Mouse (Mus musculus): ENCODE measurements at regions not wholly inside any gene's neighbourhood (a gene's known extent, or its start where the extent isn't known, plus 50 kb on each side); places are given as distances from the start of the nearest gene placed in this dataset.

DNA sequence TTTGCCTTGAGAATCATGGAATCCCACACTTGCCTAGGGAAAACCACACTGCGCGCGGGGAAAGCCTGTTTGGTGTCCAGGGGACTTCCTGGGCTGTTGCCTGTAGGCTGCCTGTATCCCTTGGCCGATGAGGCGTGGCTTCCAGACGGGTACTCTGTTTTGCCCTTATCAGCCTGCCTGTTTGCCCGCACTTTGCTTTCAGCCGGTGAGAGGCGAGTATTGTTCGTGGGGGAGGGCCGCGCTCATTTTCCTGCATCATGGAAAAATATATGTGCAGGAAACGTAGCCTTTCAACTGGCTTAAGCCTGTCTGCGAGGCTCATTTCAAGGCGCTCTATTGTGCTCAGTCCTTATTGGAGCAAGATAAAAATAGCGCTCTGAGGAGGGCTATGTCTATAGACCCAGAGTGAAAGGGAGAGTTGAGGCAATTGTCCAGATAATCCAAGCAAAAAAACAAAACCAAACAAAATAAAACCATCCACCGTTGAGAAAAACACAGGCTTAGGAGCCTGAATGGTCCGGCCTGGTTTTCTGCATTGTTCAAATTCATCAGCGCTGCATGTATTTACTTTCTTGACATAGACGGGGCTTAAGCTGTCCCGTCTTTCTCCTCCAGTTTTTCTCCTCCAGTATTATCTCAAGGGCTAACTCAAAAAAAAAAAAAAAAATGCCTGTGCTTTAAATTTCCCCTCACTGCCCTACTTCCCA lies 67.9 kb downstream of the Klf5 start:
- 14% methylated on average over 21 of the region's 21 CpGs for WGBS

DNA sequence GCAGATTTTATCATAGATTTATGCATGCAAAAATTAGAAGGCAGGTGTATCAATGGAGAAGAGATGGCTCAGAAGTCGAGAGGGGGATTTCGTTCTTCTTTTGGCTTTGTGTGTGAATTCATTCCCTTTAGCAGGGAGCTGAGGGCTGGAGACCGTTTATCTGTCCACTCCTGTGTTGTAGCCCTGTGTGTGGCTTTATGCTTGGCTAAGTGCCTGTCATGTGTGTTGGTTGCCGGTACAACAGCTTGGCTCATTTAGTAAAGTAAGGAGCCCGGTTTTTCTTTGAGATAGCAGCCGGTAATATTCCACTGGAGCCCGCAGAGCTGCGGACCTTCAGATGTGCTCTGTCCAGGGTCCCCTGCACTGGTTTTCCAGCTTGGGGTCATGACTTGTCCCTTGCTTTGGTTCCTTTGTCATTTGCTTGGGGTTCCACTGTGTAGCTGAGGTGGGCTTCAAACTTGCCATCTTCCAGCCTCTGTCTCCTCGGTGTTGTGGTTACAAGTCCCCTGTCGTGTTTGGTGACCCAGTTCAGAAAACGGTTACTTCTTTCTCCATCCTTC lies 68.6 kb downstream of the Klf5 start:
- H3K9ac ChIP-seq (replicated peaks; ENCODE audit: low read length) = no peak overlapping the region
- no peak overlapping the region for H3K27ac ChIP-seq (replicated peaks; ENCODE audit: low read depth, low read length)
- H3K27me3 ChIP-seq (ENCODE audit: control insufficient read depth, insufficient read depth, low read length) = no peaks in the 10 kb centered on the region; the same call in 1 of the 2 replicates
- no peak overlapping the region for H3K4me3 ChIP-seq (replicated peaks; ENCODE audit: low read depth, low read length)
- no peaks in the 10 kb centered on the region for H3K36me3 ChIP-seq (ENCODE audit: control insufficient read depth, insufficient read depth, low read length)
- H3K9me3 ChIP-seq (ENCODE audit: control insufficient read depth, low read length) = no peaks in the 10 kb centered on the region
- peak overlapping the region; percentile 53 for H3K4me2 ChIP-seq (ENCODE audit: low read length)
- WGBS = 23% methylated on average over 11 of the region's 11 CpGs
- peaks cover 18% of the 10 kb centered on the region for H3K4me1 ChIP-seq (ENCODE audit: control insufficient read depth, insufficient read depth, low read length)
- ATAC-seq (ENCODE audit: low FRiP score, low TSS enrichment) = peak; percentile 39; the same call in 1 of the 2 replicates
- peak; percentile 35 for DNase-seq

More for the DNA sequence above, 67.9 kb downstream of the Klf5 start:
- H3K4me3 ChIP-seq (replicated peaks; ENCODE audit: low read depth, low read length) = peak overlapping the region; percentile 20
- no peaks in the 10 kb centered on the region for H3K9me3 ChIP-seq (ENCODE audit: control insufficient read depth, low read length)
- H3K27me3 ChIP-seq (ENCODE audit: control insufficient read depth, insufficient read depth, low read length) = no peaks in the 10 kb centered on the region; the same call in 1 of the 2 replicates
- peaks cover 18% of the 10 kb centered on the region for H3K4me1 ChIP-seq (ENCODE audit: control insufficient read depth, insufficient read depth, low read length)
- peak overlapping the region; percentile 53 for H3K4me2 ChIP-seq (ENCODE audit: low read length)
- H3K36me3 ChIP-seq (ENCODE audit: control insufficient read depth, insufficient read depth, low read length) = no peaks in the 10 kb centered on the region
- ATAC-seq (ENCODE audit: low FRiP score, low TSS enrichment) (peak; percentile 82; the same call in 1 of the 2 replicates), DNase-seq (peak; percentile 72)
- peak overlapping the region; percentile 37; the same call in 1 of the 2 replicates for H3K9ac ChIP-seq (replicated peaks; ENCODE audit: low read length)
- peak overlapping the region; percentile 49 for H3K27ac ChIP-seq (replicated peaks; ENCODE audit: low read depth, low read length)

DNA sequence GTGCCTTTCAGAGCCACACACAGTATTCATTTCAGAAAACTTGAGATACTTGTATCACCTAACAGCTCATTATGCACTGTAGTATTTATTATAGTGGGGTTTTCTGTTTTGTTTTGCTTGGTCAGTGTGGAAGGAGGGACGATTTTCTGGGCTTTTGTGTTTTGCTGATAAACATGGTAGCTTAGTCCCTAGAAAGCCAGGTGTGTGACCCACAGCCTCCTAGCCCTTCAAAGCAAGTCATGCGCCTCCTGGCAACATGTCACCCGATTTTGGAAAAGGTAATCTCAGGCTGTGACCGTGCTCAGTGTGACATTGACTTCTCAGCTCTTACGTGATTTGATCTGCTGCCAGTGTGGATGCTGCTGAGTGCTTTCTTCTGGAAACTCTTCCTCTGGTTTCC lies 70.9 kb downstream of the Klf5 start:
- WGBS = 91% methylated on average over 5 of the region's 5 CpGs
- no peak for DNase-seq

DNA sequence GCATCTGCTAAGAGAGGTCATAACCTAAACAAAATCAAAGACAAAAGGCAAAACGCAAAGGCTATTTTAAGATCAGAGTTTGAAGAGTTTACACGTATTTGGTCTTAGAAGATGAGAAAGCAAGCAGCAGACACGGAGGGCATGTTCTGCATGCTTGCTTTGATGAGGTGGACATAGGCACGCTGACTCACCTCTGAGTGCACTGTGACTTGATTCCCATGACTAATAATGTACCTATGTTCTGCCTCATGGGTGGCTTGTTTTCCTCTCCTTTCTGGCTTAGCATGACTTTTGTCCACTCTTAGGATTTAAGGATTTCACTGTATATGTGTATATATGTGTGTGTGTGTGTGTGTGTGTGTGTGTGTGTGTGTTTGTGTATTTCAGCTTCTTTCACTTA lies 75.2 kb downstream of the Klf5 start:
- Histone ChIP-seq H3K4me2 (ENCODE audit: low read length) (no peak overlapping the region), H3K9me3 (ENCODE audit: control insufficient read depth, low read length) (no peaks in the 10 kb centered on the region), H3K9ac (replicated peaks; ENCODE audit: low read length) (no peak overlapping the region), H3K4me1 (ENCODE audit: control insufficient read depth, insufficient read depth, low read length) (no peaks in the 10 kb centered on the region), H3K36me3 (ENCODE audit: control insufficient read depth, insufficient read depth, low read length) (no peaks in the 10 kb centered on the region), H3K27ac (replicated peaks; ENCODE audit: low read depth, low read length) (no peak overlapping the region), H3K4me3 (replicated peaks; ENCODE audit: low read depth, low read length) (no peak overlapping the region), H3K27me3 (ENCODE audit: control insufficient read depth, insufficient read depth, low read length) (no peaks in the 10 kb centered on the region; the same call in 1 of the 2 replicates)
- DNase-seq (no peak), ATAC-seq (ENCODE audit: low FRiP score, low TSS enrichment) (no peak)
- 82% methylated on average over 4 of the region's 4 CpGs for WGBS

More for the DNA sequence above, 70.9 kb downstream of the Klf5 start:
- Histone ChIP-seq H3K4me3 (replicated peaks; ENCODE audit: low read depth, low read length) (no peak overlapping the region), H3K27me3 (ENCODE audit: control insufficient read depth, insufficient read depth, low read length) (no peaks in the 10 kb centered on the region; the same call in 1 of the 2 replicates), H3K4me1 (ENCODE audit: control insufficient read depth, insufficient read depth, low read length) (peaks cover 18% of the 10 kb centered on the region), H3K4me2 (ENCODE audit: low read length) (no peak overlapping the region), H3K9ac (replicated peaks; ENCODE audit: low read length) (no peak overlapping the region), H3K36me3 (ENCODE audit: control insufficient read depth, insufficient read depth, low read length) (no peaks in the 10 kb centered on the region), H3K27ac (replicated peaks; ENCODE audit: low read depth, low read length) (no peak overlapping the region), H3K9me3 (ENCODE audit: control insufficient read depth, low read length) (no peaks in the 10 kb centered on the region)
- no peak for ATAC-seq (ENCODE audit: low FRiP score, low TSS enrichment)

DNA sequence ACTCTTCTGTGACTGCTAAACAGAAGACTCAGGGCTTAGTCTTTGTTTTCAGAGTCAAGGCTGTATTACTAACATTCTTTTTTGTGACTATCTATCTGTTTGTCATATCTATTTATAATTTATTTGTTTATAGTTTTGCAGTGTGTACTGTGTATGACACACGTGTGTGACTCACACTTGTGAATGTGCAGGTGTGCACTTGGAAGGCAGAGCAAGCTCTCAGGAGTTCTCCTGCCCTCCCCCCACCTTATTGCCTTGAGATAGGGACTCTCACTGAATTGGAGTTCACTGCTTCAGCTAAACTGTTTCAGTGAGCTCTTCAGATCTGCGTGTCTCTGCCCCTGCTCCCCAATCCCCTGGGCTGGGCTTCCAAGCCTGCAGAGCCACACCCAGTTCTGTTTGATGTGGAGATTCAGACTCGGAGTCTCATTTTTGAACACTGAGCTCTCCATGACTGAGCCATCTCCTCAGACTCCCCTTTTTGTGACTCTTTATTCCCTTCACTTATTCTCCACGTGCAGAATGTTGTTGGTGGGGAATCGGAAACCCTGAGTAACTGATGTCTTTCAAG lies 76.6 kb downstream of the Klf5 start:
- 64% methylated on average over 5 of the region's 5 CpGs for WGBS
- no peaks in the 10 kb centered on the region; the same call in 1 of the 2 replicates for H3K27me3 ChIP-seq (ENCODE audit: control insufficient read depth, insufficient read depth, low read length)
- H3K36me3 ChIP-seq (ENCODE audit: control insufficient read depth, insufficient read depth, low read length) = no peaks in the 10 kb centered on the region
- no peak overlapping the region for H3K4me3 ChIP-seq (replicated peaks; ENCODE audit: low read depth, low read length)
- no peaks in the 10 kb centered on the region for H3K4me1 ChIP-seq (ENCODE audit: control insufficient read depth, insufficient read depth, low read length)
- H3K4me2 ChIP-seq (ENCODE audit: low read length) = no peak overlapping the region
- H3K9ac ChIP-seq (replicated peaks; ENCODE audit: low read length) = no peak overlapping the region
- DNase-seq = no peak
- ATAC-seq (ENCODE audit: low FRiP score, low TSS enrichment) = no peak
- no peaks in the 10 kb centered on the region for H3K9me3 ChIP-seq (ENCODE audit: control insufficient read depth, low read length)
- no peak overlapping the region for H3K27ac ChIP-seq (replicated peaks; ENCODE audit: low read depth, low read length)

DNA sequence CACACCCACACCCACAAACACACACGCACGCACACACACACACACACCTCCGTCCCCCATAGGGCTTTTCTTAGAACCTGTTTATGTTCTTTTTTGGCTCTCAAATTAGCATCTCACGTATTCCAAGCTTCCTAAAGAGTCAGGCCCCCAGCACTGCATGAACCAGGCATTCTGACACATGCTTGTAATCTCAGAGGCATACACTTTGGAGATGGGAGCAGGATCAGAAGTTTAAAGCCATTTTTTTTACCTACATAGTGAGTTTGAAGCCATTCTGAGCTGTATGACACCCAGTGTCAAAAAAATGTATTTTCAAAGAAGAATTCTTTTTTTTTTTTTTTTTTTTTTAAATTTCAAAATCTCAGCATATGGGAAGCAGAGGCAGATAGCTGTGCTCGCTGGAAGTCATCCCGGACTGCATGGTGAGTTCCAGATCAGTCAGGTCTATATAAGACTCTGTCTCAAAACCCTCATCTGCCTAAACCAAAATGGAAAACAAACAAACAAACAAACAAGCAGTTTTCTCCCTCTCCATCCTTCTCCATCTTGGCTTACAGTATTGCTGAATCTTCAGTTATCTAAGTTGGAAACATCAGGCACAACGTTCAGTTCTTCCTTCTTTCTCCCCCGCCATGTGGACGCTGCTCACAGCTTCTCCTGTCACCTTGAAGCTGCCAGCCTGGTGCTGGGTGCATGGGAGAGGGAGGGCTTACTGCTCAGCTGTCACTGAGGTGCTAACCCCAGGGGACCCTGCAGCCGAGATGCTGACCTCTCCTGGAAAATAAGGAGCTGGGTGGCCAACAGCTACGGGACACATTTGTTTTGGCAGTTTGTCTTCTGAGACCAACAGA lies 78.4 kb downstream of the Klf5 start:
- H3K36me3 ChIP-seq (ENCODE audit: control insufficient read depth, insufficient read depth, low read length) = no peaks in the 10 kb centered on the region
- no peak overlapping the region for H3K4me2 ChIP-seq (ENCODE audit: low read length)
- DNase-seq (no peak), ATAC-seq (ENCODE audit: low FRiP score, low TSS enrichment) (no peak)
- no peak overlapping the region for H3K4me3 ChIP-seq (replicated peaks; ENCODE audit: low read depth, low read length)
- no peaks in the 10 kb centered on the region for H3K4me1 ChIP-seq (ENCODE audit: control insufficient read depth, insufficient read depth, low read length)
- no peaks in the 10 kb centered on the region; the same call in 1 of the 2 replicates for H3K27me3 ChIP-seq (ENCODE audit: control insufficient read depth, insufficient read depth, low read length)
- H3K9ac ChIP-seq (replicated peaks; ENCODE audit: low read length) = no peak overlapping the region
- no peak overlapping the region for H3K27ac ChIP-seq (replicated peaks; ENCODE audit: low read depth, low read length)
- WGBS = 86% methylated on average over 11 of the region's 11 CpGs
- H3K9me3 ChIP-seq (ENCODE audit: control insufficient read depth, low read length) = no peaks in the 10 kb centered on the region

DNA sequence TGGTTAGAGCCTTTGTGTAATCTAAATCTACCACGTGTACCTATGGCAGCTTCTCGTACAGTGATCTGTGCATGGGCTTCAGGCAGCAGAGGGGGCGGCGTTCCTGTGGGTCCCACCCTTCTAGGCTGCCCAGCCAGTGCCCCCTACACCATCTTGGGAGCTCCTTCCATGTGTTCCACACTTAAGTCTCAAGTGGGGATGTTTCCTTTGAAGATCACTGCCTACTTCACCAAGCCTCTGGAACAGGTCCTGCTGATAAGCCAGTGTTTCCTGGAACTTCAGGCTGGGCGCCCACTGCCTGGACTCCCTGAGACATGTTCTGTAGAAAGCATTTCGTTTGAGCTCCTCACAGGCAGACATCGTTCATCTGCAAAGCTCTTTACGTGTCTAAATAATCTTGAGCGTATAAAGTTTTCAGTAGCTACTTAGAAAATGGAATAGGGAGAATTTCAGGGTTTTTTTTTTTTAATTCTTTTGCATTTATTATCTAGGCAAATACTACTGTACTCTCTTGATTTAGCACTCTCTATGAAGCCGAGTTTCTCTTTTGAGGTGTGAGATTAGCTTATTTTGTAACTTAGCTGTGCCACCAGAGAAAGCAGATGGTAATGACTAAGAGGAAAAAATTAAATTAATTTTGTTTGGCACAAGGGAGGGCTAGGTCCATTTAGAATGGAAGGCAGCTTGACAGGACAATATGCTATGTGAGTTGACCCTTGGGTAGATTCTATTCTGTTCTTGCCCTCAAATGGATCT lies 82.9 kb downstream of the Klf5 start:
- no peak overlapping the region for H3K4me2 ChIP-seq (ENCODE audit: low read length)
- DNase-seq (no peak), ATAC-seq (ENCODE audit: low FRiP score, low TSS enrichment) (no peak)
- 93% methylated on average over 10 of the region's 10 CpGs for WGBS
- H3K27ac ChIP-seq (replicated peaks; ENCODE audit: low read depth, low read length) = no peak overlapping the region
- no peak overlapping the region for H3K4me3 ChIP-seq (replicated peaks; ENCODE audit: low read depth, low read length)
- H3K27me3 ChIP-seq (ENCODE audit: control insufficient read depth, insufficient read depth, low read length) = no peaks in the 10 kb centered on the region
- H3K4me1 ChIP-seq (ENCODE audit: control insufficient read depth, insufficient read depth, low read length) = no peaks in the 10 kb centered on the region
- H3K9me3 ChIP-seq (ENCODE audit: control insufficient read depth, low read length) = no peaks in the 10 kb centered on the region
- H3K9ac ChIP-seq (replicated peaks; ENCODE audit: low read length) = no peak overlapping the region
- H3K36me3 ChIP-seq (ENCODE audit: control insufficient read depth, insufficient read depth, low read length) = no peaks in the 10 kb centered on the region

DNA sequence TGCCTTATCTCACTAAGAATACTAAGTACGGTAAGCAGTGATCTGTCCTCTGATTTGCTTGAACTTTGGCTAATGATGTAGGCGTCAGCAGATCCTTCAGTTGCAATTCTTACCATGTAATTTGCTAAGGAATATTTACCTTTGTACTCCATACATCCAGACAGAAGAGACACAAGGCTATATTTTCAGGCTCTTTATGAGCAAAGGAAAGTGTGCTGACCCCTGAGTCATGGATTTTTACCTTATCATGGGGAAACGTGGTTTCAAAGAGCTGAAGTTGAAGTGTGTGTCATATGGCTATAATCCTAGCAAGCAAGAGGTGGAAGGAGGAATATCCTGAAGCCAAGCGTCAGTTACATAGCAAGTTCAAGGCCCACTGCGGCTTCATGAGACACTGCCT lies 83.6 kb downstream of the Klf5 start:
- Histone ChIP-seq H3K4me3 (replicated peaks; ENCODE audit: low read depth, low read length) (no peak overlapping the region), H3K4me1 (ENCODE audit: control insufficient read depth, insufficient read depth, low read length) (no peaks in the 10 kb centered on the region), H3K4me2 (ENCODE audit: low read length) (no peak overlapping the region), H3K27ac (replicated peaks; ENCODE audit: low read depth, low read length) (no peak overlapping the region), H3K27me3 (ENCODE audit: control insufficient read depth, insufficient read depth, low read length) (no peaks in the 10 kb centered on the region), H3K9ac (replicated peaks; ENCODE audit: low read length) (no peak overlapping the region), H3K36me3 (ENCODE audit: control insufficient read depth, insufficient read depth, low read length) (no peaks in the 10 kb centered on the region), H3K9me3 (ENCODE audit: control insufficient read depth, low read length) (no peaks in the 10 kb centered on the region)
- DNase-seq (no peak), ATAC-seq (ENCODE audit: low FRiP score, low TSS enrichment) (no peak)
- WGBS = 89% methylated on average over 5 of the region's 5 CpGs

All from midbrain, embryonic 14.5 days (tissue).